Mouse (Mus musculus) forebrain, postnatal 0 days (tissue): ENCODE data around the gene Slc44a5. TPM values are rescaled to one million over a fixed set of nuclear protein-coding genes. Genes with fewer than 3 reads are reported as not detected.

ENCODE experiments used
- ATAC-seq: fragments of 200-750 bp; cut with Nextera tagmentation; 2 replicates; pipeline ENCODE4 v1.8.0; 2017; ENCODE audit warnings: mild to moderate bottlenecking, moderate library complexity
- DNase-seq: peaks from one replicate; pipeline ENCODE4 v3.0.0-alpha.2; 2015
- H3K27ac ChIP-seq: fragments of 300-500 bp; sonication (generic); 2 replicates; pipeline ENCODE4 v1.5.1; 2014; ENCODE audit warnings: low read depth, mild to moderate bottlenecking, antibody characterized with exemption, low read length, moderate library complexity, mixed read lengths
- H3K27me3 ChIP-seq: fragments of 300-500 bp; sonication (generic); 2 replicates; pipeline ENCODE4 v1.6.1; 2014; ENCODE audit warnings: mild to moderate bottlenecking, low read length, mixed read lengths; ENCODE audit not compliant: insufficient read depth
- H3K36me3 ChIP-seq: fragments of 300-500 bp; sonication (generic); 2 replicates; pipeline ENCODE4 v1.6.1; 2014; ENCODE audit warnings: mild to moderate bottlenecking, moderate library complexity; ENCODE audit not compliant: insufficient read depth
- H3K4me1 ChIP-seq: fragments of 300-500 bp; sonication (generic); 2 replicates; pipeline ENCODE4 v1.6.1; 2014; ENCODE audit warnings: antibody characterized with exemption; ENCODE audit not compliant: insufficient read depth
- H3K4me2 ChIP-seq: fragments of 300-500 bp; sonication (generic); 2 replicates; pipeline ENCODE4 v1.6.1; 2014; ENCODE audit warnings: low read depth, mild to moderate bottlenecking, moderate library complexity
- H3K4me3 ChIP-seq: fragments of 300-500 bp; sonication (generic); 2 replicates; pipeline ENCODE4 v1.5.1; 2014; ENCODE audit warnings: low read depth, low read length, mixed read lengths
- H3K9ac ChIP-seq: fragments of 300-500 bp; sonication (generic); 2 replicates; pipeline ENCODE4 v1.6.1; 2014; ENCODE audit warnings: mild to moderate bottlenecking
- H3K9me3 ChIP-seq: fragments of 300-500 bp; sonication (generic); 2 replicates; pipeline ENCODE4 v1.6.1; 2016; ENCODE audit warnings: low read length
- CTCF ChIP-seq: sonication (generic); IDR thresholded peaks from 2 replicates; pipeline ENCODE4 v1.5.1; 2016; ENCODE audit warnings: antibody characterized with exemption, control low read depth, low read depth
- WGBS: fragments of 180-500 bp; shearing (Covaris S2); extraction: QIAGEN DNeasy Blood & Tissue Kit; methylation state at CpG from one replicate; pipeline ENCODE4 v1.1.7; 2014; 5-methylcytosine and 5-hydroxymethylcytosine counted together
- polyA plus RNA-seq: library from polyadenylated mRNA; unstranded; fragments of >200 nt; fragmentation: Nextera tagmentation; extraction: Ambion mirVana; gene quantifications from 2 replicates; pipeline ENCODE4 v1.2.1, GENCODE M21; 2015
- total RNA-seq: library from RNA; depleted of rRNA; stranded (reverse); fragments of >200 nt; gene quantifications from 2 replicates; pipeline ENCODE4 v1.2.3, GENCODE M21; 2014; rRNA removed

Gene Slc44a5
- total and polyA plus RNA-seq, 2 experiments from 2014 or later, result 8.4 to 39.5 TPM

- ATAC-seq (peak; percentile 59; the same call in 1 of the 2 replicates), DNase-seq (no peak)
- Histone ChIP-seq H3K27me3 (no peaks in the 10 kb centered on the region), H3K4me3 (no peak overlapping the region), H3K4me1 (no peaks in the 10 kb centered on the region), H3K9me3 (no peaks in the 10 kb centered on the region), H3K9ac (no peak overlapping the region), H3K36me3 (no peaks in the 10 kb centered on the region), H3K27ac (no peak overlapping the region), H3K4me2 (no peak overlapping the region)
- no peak for TF ChIP-seq CTCF
- 65% methylated on average over 16 of the region's 16 CpGs for WGBS
Measured at GRCm38 (mm10) chr3:154305163-154305884, 332.1 kb downstream of the Slc44a5 start.

- no peak overlapping the region for H3K27ac ChIP-seq
- no peaks in the 10 kb centered on the region for H3K36me3 ChIP-seq
- H3K4me2 ChIP-seq, result no peak overlapping the region
- H3K9ac ChIP-seq, result no peak overlapping the region
- no peak overlapping the region for H3K4me3 ChIP-seq
- peaks cover 2% of the 10 kb centered on the region for H3K27me3 ChIP-seq
- TF ChIP-seq CTCF, result peak; percentile 54
- H3K4me1 ChIP-seq, result no peaks in the 10 kb centered on the region
- 14% methylated on average over 5 of the region's 5 CpGs for WGBS
- no peaks in the 10 kb centered on the region for H3K9me3 ChIP-seq
- ATAC-seq (no peak), DNase-seq (no peak)
Measured at GRCm38 (mm10) chr3:154317651-154318248, 344.5 kb downstream of the Slc44a5 start.

Other genes starting within 250 kb of the Slc44a5 start
- 16.5 and 16.6 TPM in 2 replicates for gene St6galnac3, start 248.3 kb upstream of the Slc44a5 start, total RNA-seq
- gene St6galnac3, start 248.3 kb upstream of the Slc44a5 start, polyA plus RNA-seq, result 6.9 and 7.7 TPM in 2 replicates
- not detected in 2 replicates for gene Asb17, start 129.2 kb upstream of the Slc44a5 start, total RNA-seq
- not detected in 2 replicates for gene Asb17, start 129.2 kb upstream of the Slc44a5 start, polyA plus RNA-seq
- gene Msh4, start 67.3 kb upstream of the Slc44a5 start, total RNA-seq, result 0.31 and 0.95 TPM in 2 replicates
- gene Msh4, start 67.3 kb upstream of the Slc44a5 start, polyA plus RNA-seq, result 0.05 and 0.13 TPM in 2 replicates
- 69.9 and 71.2 TPM in 2 replicates for gene Rabggtb, start 60.4 kb upstream of the Slc44a5 start, total RNA-seq
- gene Rabggtb, start 60.4 kb upstream of the Slc44a5 start, polyA plus RNA-seq, result 56.9 and 58.3 TPM in 2 replicates
- 31.5 and 32.4 TPM in 2 replicates for gene Acadm, start 28.8 kb upstream of the Slc44a5 start, total RNA-seq
- 39.7 and 40.1 TPM in 2 replicates for gene Acadm, start 28.8 kb upstream of the Slc44a5 start, polyA plus RNA-seq